Mouse (Mus musculus) adrenal gland, adult (tissue): ENCODE results near the gene Ppy.

Source experiments
- DNase-seq, 2 experiments: peaks; one replicate each; pipeline ENCODE4 v3.0.0; 2022 to 2023; ENCODE audit warnings: low spot score in 1 of 2; ENCODE audit not compliant: inconsistent age in 2 of 2

Gene Ppy

GRCm38 (mm10) chr11:102089088-102089808 is 11.9 kb downstream of the Ppy start:
- peak; percentile 69 to 89 for DNase-seq

- DNase-seq, result peak; percentile 82 to 92
Measured at GRCm38 (mm10) chr11:102087931-102088898, 12.9 kb downstream of the Ppy start, which contains the start of gene Mpp2. Gene Mpp2, minus strand, starts transcription at chr11:102088515.

- DNase-seq, result peak; percentile 88 to 96
Measured at GRCm38 (mm10) chr11:102087081-102087751, 13.9 kb downstream of the Ppy start.

GRCm38 (mm10) chr11:102086331-102086730 is 14.8 kb downstream of the Ppy start:
- peak in 1 of 2 experiments; percentile 57 for DNase-seq

- DNase-seq, result no peak
Measured at GRCm38 (mm10) chr11:102084159-102084558, 17.0 kb downstream of the Ppy start.

GRCm38 (mm10) chr11:102083193-102083592 is 17.9 kb downstream of the Ppy start:
- DNase-seq, result no peak

GRCm38 (mm10) chr11:102082322-102082721 is 18.8 kb downstream of the Ppy start:
- DNase-seq, result peak; percentile 80 to 87

GRCm38 (mm10) chr11:102073722-102074121 is 27.4 kb downstream of the Ppy start:
- DNase-seq, result no peak

- no peak for DNase-seq
Measured at GRCm38 (mm10) chr11:102072729-102073128, 28.4 kb downstream of the Ppy start.

- DNase-seq, result no peak
Measured at GRCm38 (mm10) chr11:102070426-102070825, 30.7 kb downstream of the Ppy start.

GRCm38 (mm10) chr11:102069633-102070032 is 31.5 kb downstream of the Ppy start:
- no peak for DNase-seq

GRCm38 (mm10) chr11:102068969-102069368 is 32.1 kb downstream of the Ppy start:
- DNase-seq, result peak; percentile 10 to 60

- DNase-seq, result no peak
Measured at GRCm38 (mm10) chr11:102063076-102063475, 38.0 kb downstream of the Ppy start.

- peak; percentile 15 to 46 for DNase-seq
Measured at GRCm38 (mm10) chr11:102061941-102062473, 39.1 kb downstream of the Ppy start.

- DNase-seq, result peak; percentile 77 to 93
Measured at GRCm38 (mm10) chr11:102061236-102061940, 39.7 kb downstream of the Ppy start.

- DNase-seq, result peak; percentile 62 to 75
Measured at GRCm38 (mm10) chr11:102053847-102054246, 47.3 kb downstream of the Ppy start.

GRCm38 (mm10) chr11:102053183-102053582 is 47.9 kb downstream of the Ppy start:
- DNase-seq, result peak; percentile 70 to 73

- peak in 1 of 2 experiments; percentile 8 for DNase-seq
Measured at GRCm38 (mm10) chr11:102052697-102053096, 48.4 kb downstream of the Ppy start.

- DNase-seq, result peak; percentile 37 to 65
Measured at GRCm38 (mm10) chr11:102051954-102052353, 49.2 kb downstream of the Ppy start.

GRCm38 (mm10) chr11:102051541-102051940 is 49.6 kb downstream of the Ppy start:
- peak; percentile 75 to 80 for DNase-seq
